Mouse (Mus musculus) duodenum, adult 2 months (tissue): ENCODE data around the gene Adamts6. TPM values are rescaled to one million over a fixed set of nuclear protein-coding genes. Genes with fewer than 3 reads are reported as not detected.

Source experiments
- polyA plus RNA-seq: library from polyadenylated mRNA; depleted of rRNA; stranded (reverse); fragments of >200 nt; gene quantifications from 2 replicates; pipeline ENCODE4 v1.2.3, GENCODE M21; 2012; ENCODE audit warnings: low replicate concordance; rRNA removed

Gene Adamts6
- polyA plus RNA-seq, result 0.20 and 0.27 TPM in 2 replicates

DNA sequence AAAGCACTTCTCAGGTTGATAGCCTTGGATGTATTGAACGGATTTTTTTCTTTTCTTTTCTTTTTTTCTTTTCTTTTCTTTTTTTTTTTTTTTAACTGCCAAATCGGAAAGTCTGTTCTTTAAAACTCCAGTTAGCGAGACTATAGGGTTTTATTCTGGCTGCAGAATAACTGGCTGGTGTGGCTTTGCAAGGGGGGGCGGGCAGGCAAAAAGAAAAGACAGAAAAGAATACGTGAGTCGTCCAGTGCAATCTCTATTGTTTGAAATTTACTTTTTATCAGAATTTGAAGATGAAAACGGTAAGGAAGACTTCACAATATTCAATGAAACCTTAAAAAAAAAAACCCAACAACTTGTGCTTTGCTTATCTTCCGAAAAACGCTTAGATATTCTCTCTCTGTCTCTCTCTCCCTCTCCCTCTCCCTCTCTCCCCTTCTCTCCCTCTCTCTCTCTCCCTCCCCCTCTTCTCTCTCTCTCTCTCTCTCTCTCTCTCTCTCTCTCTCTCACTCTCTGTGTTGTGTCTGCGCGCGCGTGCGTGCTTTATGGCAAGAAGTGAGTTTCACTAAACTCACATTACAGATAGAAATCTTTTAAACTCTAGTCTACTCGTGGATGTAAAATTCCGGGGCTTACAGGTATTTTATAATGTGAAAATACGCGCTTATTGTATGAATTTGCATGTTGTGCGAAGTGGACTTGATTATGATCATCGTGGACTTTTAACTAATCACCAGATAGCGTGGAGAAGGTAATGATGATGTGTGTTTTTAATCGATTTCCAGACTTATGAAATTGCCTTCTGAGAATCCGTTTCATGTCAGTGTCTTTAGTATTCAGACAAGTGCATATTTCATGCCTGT lies at the start of gene Adamts6:
Gene Adamts6 (plus strand): TSS at position 470 of the 860 bp plus-strand sequence.

Other genes starting within 250 kb of the Adamts6 start
- gene Nln, start 178.2 kb upstream of the Adamts6 start, polyA plus RNA-seq, result 2.1 and 5.7 TPM in 2 replicates
- gene Sgtb, start 178.1 kb upstream of the Adamts6 start, polyA plus RNA-seq, result 0.25 and 0.33 TPM in 2 replicates
- 2.9 and 3.4 TPM in 2 replicates for gene Trappc13, start 109.4 kb upstream of the Adamts6 start, polyA plus RNA-seq
- gene Trim23, start 109.0 kb upstream of the Adamts6 start, polyA plus RNA-seq, result 0.11 and 0.25 TPM in 2 replicates
- 0.07 and 0.11 TPM in 2 replicates for gene Cenpk, start 59.2 kb upstream of the Adamts6 start, polyA plus RNA-seq
- gene Ppwd1, start 59.0 kb upstream of the Adamts6 start, polyA plus RNA-seq, result 0.16 and 0.18 TPM in 2 replicates